Mouse (Mus musculus): ENCODE data around the gene Gm20715.
A peak's percentile ranks its signal among the peaks of the same experiment; 100 is the strongest.
"Not testable (repeated sequence)": the region's sequence is repeated elsewhere in the genome, so short reads cannot be mapped to it uniquely, and the experiment has no call there.

The Gm20715 gene

GRCm38 (mm10) chr7:6410043-6410442 lies at the start of gene Gm20715:
Gene Gm20715, plus strand, starts transcription at chr7:6410277.
- DNase-seq (ENCODE audit: extremely low read depth, low read depth, low spot score): peak; percentile 14

- no peak for DNase-seq (ENCODE audit: extremely low read depth, low read depth, low spot score)
Measured at GRCm38 (mm10) chr7:6360477-6361060, 49.5 kb upstream of the Gm20715 start.

- DNase-seq (ENCODE audit: extremely low read depth, low read depth, low spot score): no peak
Measured at GRCm38 (mm10) chr7:6361756-6362155, 48.3 kb upstream of the Gm20715 start.

GRCm38 (mm10) chr7:6362268-6363046 lies 47.6 kb upstream of the Gm20715 start:
- peak; percentile 96 for DNase-seq (ENCODE audit: extremely low read depth, low read depth, low spot score)

GRCm38 (mm10) chr7:6363047-6363488 lies 47.0 kb upstream of the Gm20715 start, which contains the start of gene Zfp78:
Gene Zfp78, plus strand, starts transcription at chr7:6363280.
- peak; percentile 68 for DNase-seq (ENCODE audit: extremely low read depth, low read depth, low spot score)

GRCm38 (mm10) chr7:6364761-6365160 lies 45.3 kb upstream of the Gm20715 start:
- DNase-seq (ENCODE audit: extremely low read depth, low read depth, low spot score): no peak

- no peak for DNase-seq (ENCODE audit: extremely low read depth, low read depth, low spot score)
Measured at GRCm38 (mm10) chr7:6367185-6367584, 42.9 kb upstream of the Gm20715 start.

GRCm38 (mm10) chr7:6368146-6368545 lies 41.9 kb upstream of the Gm20715 start:
- not testable (repeated sequence) for DNase-seq (ENCODE audit: extremely low read depth, low read depth, low spot score)

GRCm38 (mm10) chr7:6369460-6369859 lies 40.6 kb upstream of the Gm20715 start:
- no peak for DNase-seq (ENCODE audit: extremely low read depth, low read depth, low spot score)

GRCm38 (mm10) chr7:6372993-6373392 lies 37.1 kb upstream of the Gm20715 start:
- no peak for DNase-seq (ENCODE audit: extremely low read depth, low read depth, low spot score)

GRCm38 (mm10) chr7:6378441-6378840 lies 31.6 kb upstream of the Gm20715 start:
- no peak for DNase-seq (ENCODE audit: extremely low read depth, low read depth, low spot score)

GRCm38 (mm10) chr7:6381431-6381830 lies 28.6 kb upstream of the Gm20715 start:
- DNase-seq (ENCODE audit: extremely low read depth, low read depth, low spot score): no peak

- DNase-seq (ENCODE audit: extremely low read depth, low read depth, low spot score): peak; percentile 30
Measured at GRCm38 (mm10) chr7:6383044-6383455, 27.0 kb upstream of the Gm20715 start, which contains the start of gene Zfp28. Gene Zfp28, plus strand, starts transcription at chr7:6383295.

GRCm38 (mm10) chr7:6384011-6384410 lies 26.1 kb upstream of the Gm20715 start:
- no peak for DNase-seq (ENCODE audit: extremely low read depth, low read depth, low spot score)

- DNase-seq (ENCODE audit: extremely low read depth, low read depth, low spot score): no peak
Measured at GRCm38 (mm10) chr7:6386995-6387394, 23.1 kb upstream of the Gm20715 start.

- DNase-seq (ENCODE audit: extremely low read depth, low read depth, low spot score): no peak
Measured at GRCm38 (mm10) chr7:6388971-6389370, 21.1 kb upstream of the Gm20715 start.

- no peak for DNase-seq (ENCODE audit: extremely low read depth, low read depth, low spot score)
Measured at GRCm38 (mm10) chr7:6389449-6389848, 20.6 kb upstream of the Gm20715 start.

- no peak for DNase-seq (ENCODE audit: extremely low read depth, low read depth, low spot score)
Measured at GRCm38 (mm10) chr7:6397996-6398975, 11.8 kb upstream of the Gm20715 start, which contains the start of gene Smim17. Gene Smim17, plus strand, starts transcription at chr7:6398715.

GRCm38 (mm10) chr7:6414626-6415441 lies 4.8 kb downstream of the Gm20715 start:
- no peak for DNase-seq (ENCODE audit: extremely low read depth, low read depth, low spot score)

GRCm38 (mm10) chr7:6415442-6415787 lies 5.3 kb downstream of the Gm20715 start:
- no peak for DNase-seq (ENCODE audit: extremely low read depth, low read depth, low spot score)
